Mouse (Mus musculus): ENCODE measurements around the gene Erich2. TPM values are rescaled to one million over a fixed set of nuclear protein-coding genes. Genes with fewer than 3 reads are reported as not detected.

The Erich2 gene
- polyA plus RNA-seq, 1 experiment from 2014 or later: not detected

Other genes with a start within 250 kb of the Erich2 start
- 0.04 TPM in 1 of 2 replicates, not detected in the other for gene Sp5, start 33.9 kb upstream of the Erich2 start, polyA plus RNA-seq (2015; fragmentation: Nextera tagmentation; extraction: Ambion mirVana)
- gene Gad1, start 44.3 kb downstream of the Erich2 start, polyA plus RNA-seq (2015; fragmentation: Nextera tagmentation; extraction: Ambion mirVana): 0.06 TPM in 1 of 2 replicates, not detected in the other
- 51.8 and 52.0 TPM in 2 replicates for gene Gorasp2, start 152.8 kb downstream of the Erich2 start, polyA plus RNA-seq (2015; fragmentation: Nextera tagmentation; extraction: Ambion mirVana)
- 0.76 and 0.87 TPM in 2 replicates for gene Gm26558, start 153.3 kb downstream of the Erich2 start, polyA plus RNA-seq (2015; fragmentation: Nextera tagmentation; extraction: Ambion mirVana)